Mouse (Mus musculus): Measurements from ENCODE around the gene Flywch1. TPM values are rescaled to one million over a fixed set of nuclear protein-coding genes. Genes with fewer than 3 reads are reported as not detected.

Flywch1 gene
- polyA plus RNA-seq (2021; fragmentation: Nextera tagmentation), result 256 and 293 TPM in 2 replicates
- long read RNA-seq, experiment 1, transcript Flywch1-201 (6 exons, 2,798 nt), result minor isoform, 12 of 628 reads
- long read RNA-seq, experiment 1, transcript Flywch1-202 (7 exons, 2,443 nt), result major isoform, 224 of 628 reads
- long read RNA-seq, experiment 1, partial matches to known transcripts, result 336 of 628 reads
- long read RNA-seq, experiment 1, other reads (novel, unspliced or antisense), result 53 of 628 reads
- long read RNA-seq, experiment 2, transcript Flywch1-201 (6 exons, 2,798 nt), result minor isoform, 10 of 2,087 reads
- long read RNA-seq, experiment 2, transcript Flywch1-204 (7 exons, 2,943 nt), result minor isoform, 7 of 2,087 reads
- long read RNA-seq, experiment 2, transcript Flywch1-205 (3 exons, 729 nt), result minor isoform, 18 of 2,087 reads
- long read RNA-seq, experiment 2, transcript Flywch1-202 (7 exons, 2,443 nt), result major isoform, 483 of 2,087 reads
- long read RNA-seq, experiment 2, partial matches to known transcripts, result 689 of 2,087 reads
- long read RNA-seq, experiment 2, other reads (novel, unspliced or antisense), result 879 of 2,087 reads

GRCm38 (mm10) chr17:23771284-23772218, at the start of gene Flywch1:
TSS of gene Flywch1 (minus strand) at chr17:23771602.

DNA sequence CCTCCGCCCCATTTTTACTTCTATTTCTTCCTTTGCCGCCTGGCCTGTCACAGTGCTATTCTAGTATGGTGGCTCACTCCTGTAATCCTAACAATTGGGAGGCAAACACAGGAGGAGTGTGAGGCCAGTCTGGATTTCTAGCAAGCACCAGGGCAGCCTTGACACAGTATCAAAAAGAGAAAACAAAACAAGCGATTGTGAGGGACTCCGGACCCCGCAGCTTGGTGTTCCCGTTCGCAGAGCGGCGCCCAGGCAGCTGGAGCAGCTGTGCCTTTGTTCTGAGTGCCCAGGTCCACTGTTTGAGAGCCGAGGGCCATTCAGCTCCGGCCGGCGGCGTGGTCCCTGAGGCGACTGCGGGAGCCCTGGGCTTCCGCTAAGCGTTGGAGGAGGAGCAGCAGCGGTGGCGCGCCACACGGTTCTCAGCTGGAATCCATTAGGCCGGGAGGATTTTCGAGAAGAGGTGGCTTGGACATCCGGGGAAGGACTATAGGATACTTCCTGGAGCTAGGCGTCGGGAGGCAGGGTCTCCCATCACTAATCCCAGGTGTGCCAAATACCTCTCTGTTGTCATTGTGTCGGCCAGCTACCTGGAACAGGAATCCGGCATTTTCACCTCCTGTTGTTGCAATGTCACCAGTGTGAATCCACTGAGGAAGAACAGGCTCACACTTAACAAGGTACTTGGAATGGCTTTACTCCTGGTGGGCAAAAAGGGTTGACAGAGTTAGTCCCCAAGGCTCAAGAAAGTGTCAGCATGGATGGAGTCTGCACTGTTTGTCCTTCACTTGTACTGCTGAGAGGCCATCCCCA, 19.1 kb upstream of the Flywch1 start, which contains the start of gene Srrm2:
TSS of gene Srrm2 (plus strand) at position 264 of the 810 bp plus-strand sequence.

GRCm38 (mm10) chr17:23785561-23786471, 14.4 kb upstream of the Flywch1 start, which contains the start of gene Flywch2:
TSS of gene Flywch2 (minus strand) at chr17:23786081.

GRCm38 (mm10) chr17:23745301-23746251, 25.8 kb downstream of the Flywch1 start, which contains the start of gene Kremen2:
TSS of gene Kremen2 (minus strand) at chr17:23745833.

DNA sequence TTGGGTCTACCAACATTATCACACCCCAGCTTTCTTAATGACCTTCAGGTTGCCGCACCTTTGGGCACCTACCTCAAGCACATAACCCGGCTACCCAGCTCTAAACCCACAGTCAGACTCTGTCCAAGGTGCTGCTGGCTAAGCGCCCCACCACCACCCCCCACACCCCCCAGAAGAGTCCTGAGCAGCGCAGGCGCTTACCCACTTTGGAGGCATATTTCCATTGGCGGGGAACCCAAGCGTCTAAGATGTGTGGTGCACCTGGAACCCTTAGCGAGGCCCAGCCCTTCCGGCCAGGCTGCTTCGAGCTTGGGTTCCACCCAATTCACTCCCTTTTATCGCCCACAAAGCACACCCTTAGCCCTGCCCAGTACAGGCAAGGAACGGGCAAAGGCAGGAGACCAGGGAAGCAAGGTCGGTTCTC, 30.8 kb downstream of the Flywch1 start, which contains the start of gene Paqr4:
TSS of gene Paqr4 (minus strand) at position 270 of the 424 bp plus-strand sequence.

GRCm38 (mm10) chr17:23725999-23726757, 45.2 kb downstream of the Flywch1 start, which contains the start of gene Pkmyt1:
TSS of gene Pkmyt1 (plus strand) at chr17:23726336.

GRCm38 (mm10) chr17:23722376-23723125, 48.9 kb downstream of the Flywch1 start, which contains the start of gene 1520401A03Rik:
TSS of gene 1520401A03Rik (minus strand) at chr17:23722783.

Other genes with a start within 250 kb of the Flywch1 start
- 8.9 and 9.0 TPM in 2 replicates for gene Zfp213, start 207.4 kb downstream of the Flywch1 start, polyA plus RNA-seq (2021; fragmentation: Nextera tagmentation)
- 13.2 and 14.6 TPM in 2 replicates for gene Zfp13, start 172.1 kb downstream of the Flywch1 start, polyA plus RNA-seq (2021; fragmentation: Nextera tagmentation)
- gene Zscan10, start 170.7 kb downstream of the Flywch1 start, polyA plus RNA-seq (2021; fragmentation: Nextera tagmentation), result 0.08 and 0.20 TPM in 2 replicates
- 0.10 and 0.13 TPM in 2 replicates for gene Mmp25, start 126.3 kb downstream of the Flywch1 start, polyA plus RNA-seq (2021; fragmentation: Nextera tagmentation)
- not detected in 2 replicates for gene Bicdl2, start 111.1 kb downstream of the Flywch1 start, polyA plus RNA-seq (2021; fragmentation: Nextera tagmentation)
- 225 and 235 TPM in 2 replicates for gene Hcfc1r1, start 98.0 kb downstream of the Flywch1 start, polyA plus RNA-seq (2021; fragmentation: Nextera tagmentation)
- 8.1 and 9.0 TPM in 2 replicates for gene Thoc6, start 97.7 kb downstream of the Flywch1 start, polyA plus RNA-seq (2021; fragmentation: Nextera tagmentation)
- gene Tnfrsf12a, start 94.1 kb downstream of the Flywch1 start, polyA plus RNA-seq (2021; fragmentation: Nextera tagmentation), result 3.6 and 6.5 TPM in 2 replicates
- 0.13 TPM in 1 of 2 replicates, not detected in the other for gene Cldn6, start 92.4 kb downstream of the Flywch1 start, polyA plus RNA-seq (2021; fragmentation: Nextera tagmentation)
- gene Cldn9, start 87.6 kb downstream of the Flywch1 start, polyA plus RNA-seq (2021; fragmentation: Nextera tagmentation), result 0.15 and 0.95 TPM in 2 replicates
- not detected in 2 replicates for gene 1520401A03Rik, start 48.8 kb downstream of the Flywch1 start, polyA plus RNA-seq (2021; fragmentation: Nextera tagmentation)
- gene Pkmyt1, start 45.3 kb downstream of the Flywch1 start, polyA plus RNA-seq (2021; fragmentation: Nextera tagmentation), result 1.6 and 2.2 TPM in 2 replicates
- gene Paqr4, start 30.7 kb downstream of the Flywch1 start, polyA plus RNA-seq (2021; fragmentation: Nextera tagmentation), result 106 and 116 TPM in 2 replicates
- gene Kremen2, start 25.8 kb downstream of the Flywch1 start, polyA plus RNA-seq (2021; fragmentation: Nextera tagmentation), result 0.60 and 0.85 TPM in 2 replicates
- 22.4 and 25.0 TPM in 2 replicates for gene Flywch2, start 14.5 kb upstream of the Flywch1 start, polyA plus RNA-seq (2021; fragmentation: Nextera tagmentation)
- gene Srrm2, start 18.9 kb upstream of the Flywch1 start, polyA plus RNA-seq (2021; fragmentation: Nextera tagmentation), result 297 and 334 TPM in 2 replicates
- gene Elob, start 57.5 kb upstream of the Flywch1 start, polyA plus RNA-seq (2021; fragmentation: Nextera tagmentation), result 1,710 and 1,770 TPM in 2 replicates
- gene Prss33, start 64.5 kb upstream of the Flywch1 start, polyA plus RNA-seq (2021; fragmentation: Nextera tagmentation), result not detected in 2 replicates
- not detected in 2 replicates for gene Prss32, start 72.3 kb upstream of the Flywch1 start, polyA plus RNA-seq (2021; fragmentation: Nextera tagmentation)
- 0.08 and 0.48 TPM in 2 replicates for gene Prss41, start 72.6 kb upstream of the Flywch1 start, polyA plus RNA-seq (2021; fragmentation: Nextera tagmentation)
- gene Prss21, start 96.5 kb upstream of the Flywch1 start, polyA plus RNA-seq (2021; fragmentation: Nextera tagmentation), result not detected in 2 replicates
- gene Dcpp1, start 109.3 kb upstream of the Flywch1 start, polyA plus RNA-seq (2021; fragmentation: Nextera tagmentation), result 0.25 TPM in 1 of 2 replicates, not detected in the other
- not detected in 2 replicates for gene Dcpp2, start 109.3 kb upstream of the Flywch1 start, polyA plus RNA-seq (2021; fragmentation: Nextera tagmentation)
- not detected in 2 replicates for gene Dcpp3, start 145.9 kb upstream of the Flywch1 start, polyA plus RNA-seq (2021; fragmentation: Nextera tagmentation)
- 0.18 and 0.30 TPM in 2 replicates for gene Sbp, start 170.1 kb upstream of the Flywch1 start, polyA plus RNA-seq (2021; fragmentation: Nextera tagmentation)
- not detected in 2 replicates for gene Sbpl, start 183.7 kb upstream of the Flywch1 start, polyA plus RNA-seq (2021; fragmentation: Nextera tagmentation)
- 0.21 and 0.34 TPM in 2 replicates for gene Prss30, start 209.0 kb upstream of the Flywch1 start, polyA plus RNA-seq (2021; fragmentation: Nextera tagmentation)
- 0.25 and 0.28 TPM in 2 replicates for gene Prss22, start 226.5 kb upstream of the Flywch1 start, polyA plus RNA-seq (2021; fragmentation: Nextera tagmentation)